Mouse (Mus musculus) heart, embryonic 10.5 days (tissue): Measurements from ENCODE around the gene Smurf2. TPM values are rescaled to one million over a fixed set of nuclear protein-coding genes. Genes with fewer than 3 reads are reported as not detected.

Experiments used
- DNase-seq: peaks from one replicate; pipeline ENCODE4 v3.0.0-alpha.2; 2017; ENCODE audit warnings: low spot score
- H3K27ac ChIP-seq: fragments of 300-500 bp; sonication (generic); 2 replicates; pipeline ENCODE4 v1.5.1; 2016; ENCODE audit warnings: mild to moderate bottlenecking
- H3K27me3 ChIP-seq: fragments of 300-500 bp; sonication (generic); 2 replicates; pipeline ENCODE4 v1.6.1; 2016; ENCODE audit warnings: mild to moderate bottlenecking; ENCODE audit not compliant: poor library complexity, insufficient read depth, severe bottlenecking
- H3K36me3 ChIP-seq: fragments of 300-500 bp; sonication (generic); 2 replicates; pipeline ENCODE4 v1.6.1; 2016; ENCODE audit warnings: mild to moderate bottlenecking, moderate library complexity
- H3K4me1 ChIP-seq: fragments of 300-500 bp; sonication (generic); 2 replicates; pipeline ENCODE4 v1.6.1; 2016; ENCODE audit warnings: mild to moderate bottlenecking
- H3K4me3 ChIP-seq: fragments of 300-500 bp; sonication (generic); 2 replicates; pipeline ENCODE4 v1.5.1; 2016; ENCODE audit warnings: mild to moderate bottlenecking, moderate library complexity
- H3K9me3 ChIP-seq: fragments of 300-500 bp; sonication (generic); 2 replicates; pipeline ENCODE4 v1.6.1; 2016; ENCODE audit warnings: mild to moderate bottlenecking, moderate library complexity
- WGBS: fragments of 180-500 bp; shearing (Covaris S2); methylation state at CpG from one replicate; pipeline ENCODE4 v1.1.7; 2016; 5-methylcytosine and 5-hydroxymethylcytosine counted together
- polyA plus RNA-seq: library from polyadenylated mRNA; unstranded; fragments of >200 nt; fragmentation: Nextera tagmentation; extraction: Ambion mirVana; gene quantifications from 2 replicates; pipeline ENCODE4 v1.2.1, GENCODE M21; 2016

The Smurf2 gene
- polyA plus RNA-seq, 1 experiment from 2014 or later: 11.4 TPM

GRCm38 (mm10) chr11:106883656-106884055 is 36.9 kb downstream of the Smurf2 start:
- Histone ChIP-seq H3K4me3 (no peak overlapping the region), H3K36me3 (no peaks in the 10 kb centered on the region), H3K9me3 (no peaks in the 10 kb centered on the region), H3K27me3 (no peaks in the 10 kb centered on the region), H3K27ac (no peak overlapping the region), H3K4me1 (peaks cover 13% of the 10 kb centered on the region)
- WGBS: 83% methylated on average over 1 of the region's 1 CpGs
- no peak for DNase-seq

GRCm38 (mm10) chr11:106872650-106873049 is 47.9 kb downstream of the Smurf2 start:
- Histone ChIP-seq H3K27me3 (no peaks in the 10 kb centered on the region), H3K36me3 (peaks cover 14% of the 10 kb centered on the region), H3K27ac (no peak overlapping the region), H3K9me3 (no peaks in the 10 kb centered on the region), H3K4me1 (peaks cover 4% of the 10 kb centered on the region; the same call in 1 of the 2 replicates), H3K4me3 (no peak overlapping the region)
- WGBS: 72% methylated on average over 6 of the region's 6 CpGs
- no peak for DNase-seq

DNA sequence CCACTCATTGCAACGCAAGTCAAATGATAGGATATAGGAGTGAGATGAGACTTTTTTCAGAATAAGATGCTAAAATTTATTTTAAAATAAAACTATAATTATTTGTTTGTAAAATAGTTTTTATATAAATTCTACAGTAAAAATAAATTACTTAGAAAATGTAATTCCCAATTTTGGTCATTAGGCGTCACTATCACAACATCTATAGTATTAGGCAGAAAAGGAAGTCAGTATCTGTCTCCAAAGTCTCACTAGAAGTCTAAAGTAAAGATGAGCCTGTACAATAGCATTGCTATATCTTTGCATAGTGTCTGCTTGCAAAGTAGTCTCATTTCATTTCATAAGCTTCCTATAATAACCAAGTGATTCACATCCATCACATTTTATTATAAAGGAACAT is 69.1 kb downstream of the Smurf2 start:
- no peak overlapping the region for H3K4me3 ChIP-seq
- H3K36me3 ChIP-seq: peaks cover 53% of the 10 kb centered on the region
- no peaks in the 10 kb centered on the region for H3K4me1 ChIP-seq
- H3K9me3 ChIP-seq: no peaks in the 10 kb centered on the region
- no peak for DNase-seq
- WGBS: 55% methylated on average over 2 of the region's 2 CpGs
- no peak overlapping the region for H3K27ac ChIP-seq
- H3K27me3 ChIP-seq: no peaks in the 10 kb centered on the region

- H3K36me3 ChIP-seq: peaks cover 57% of the 10 kb centered on the region
- no peaks in the 10 kb centered on the region for H3K27me3 ChIP-seq
- 93% methylated on average over 3 of the region's 3 CpGs for WGBS
Measured at GRCm38 (mm10) chr11:106842002-106842401, 78.5 kb downstream of the Smurf2 start.

GRCm38 (mm10) chr11:106828079-106828478 is 92.4 kb downstream of the Smurf2 start:
- 93% methylated on average over 7 of the region's 7 CpGs for WGBS
- Histone ChIP-seq H3K27me3 (no peaks in the 10 kb centered on the region), H3K36me3 (peaks cover 74% of the 10 kb centered on the region), H3K4me1 (peaks cover 5% of the 10 kb centered on the region; the same call in 1 of the 2 replicates), H3K27ac (no peak overlapping the region), H3K4me3 (no peak overlapping the region), H3K9me3 (no peaks in the 10 kb centered on the region)
- no peak for DNase-seq

More at GRCm38 (mm10) chr11:106842002-106842401, 78.5 kb downstream of the Smurf2 start:
- no peaks in the 10 kb centered on the region for H3K9me3 ChIP-seq
- H3K4me1 ChIP-seq: no peaks in the 10 kb centered on the region
- no peak overlapping the region for H3K27ac ChIP-seq
- no peak for DNase-seq
- no peak overlapping the region for H3K4me3 ChIP-seq

- no peak overlapping the region for H3K27ac ChIP-seq
- H3K4me3 ChIP-seq: no peak overlapping the region
- no peaks in the 10 kb centered on the region; the same call in 1 of the 2 replicates for H3K4me1 ChIP-seq
- peaks cover 75% of the 10 kb centered on the region for H3K36me3 ChIP-seq
- WGBS: 88% methylated on average over 10 of the region's 10 CpGs
- no peaks in the 10 kb centered on the region for H3K9me3 ChIP-seq
- no peaks in the 10 kb centered on the region for H3K27me3 ChIP-seq
- DNase-seq: no peak
Measured at GRCm38 (mm10) chr11:106824403-106824802, 96.1 kb downstream of the Smurf2 start.

DNA sequence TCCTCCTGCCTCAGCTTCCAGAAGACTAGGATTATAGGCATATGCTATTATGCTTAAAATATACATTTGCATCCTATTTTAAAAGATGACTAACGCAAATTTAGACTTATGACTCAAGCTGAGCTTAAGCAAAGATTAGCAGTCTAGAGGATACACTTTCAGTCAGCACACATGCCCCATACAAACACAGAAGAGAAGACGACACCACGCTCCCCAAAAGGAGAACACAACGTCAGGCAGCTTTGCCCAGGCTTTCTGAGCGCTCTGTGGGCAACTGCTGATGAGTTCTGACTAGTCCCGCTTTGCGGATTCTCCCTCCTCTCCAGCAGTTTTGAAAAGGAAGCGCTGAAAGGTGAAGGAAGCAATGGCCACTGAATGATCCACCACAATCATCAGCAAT is 96.8 kb downstream of the Smurf2 start:
- H3K9me3 ChIP-seq: no peaks in the 10 kb centered on the region
- H3K27ac ChIP-seq: no peak overlapping the region
- H3K4me3 ChIP-seq: no peak overlapping the region
- H3K4me1 ChIP-seq: no peaks in the 10 kb centered on the region; the same call in 1 of the 2 replicates
- no peak for DNase-seq
- H3K27me3 ChIP-seq: no peaks in the 10 kb centered on the region
- 92% methylated on average over 8 of the region's 8 CpGs for whole genome bisulfite sequencing
- H3K36me3 ChIP-seq: peaks cover 79% of the 10 kb centered on the region

- WGBS: 90% methylated on average over 5 of the region's 5 CpGs
- Histone ChIP-seq H3K27ac (no peak overlapping the region), H3K36me3 (peaks cover 79% of the 10 kb centered on the region)
Measured at GRCm38 (mm10) chr11:106822911-106823310, 97.6 kb downstream of the Smurf2 start.

DNA sequence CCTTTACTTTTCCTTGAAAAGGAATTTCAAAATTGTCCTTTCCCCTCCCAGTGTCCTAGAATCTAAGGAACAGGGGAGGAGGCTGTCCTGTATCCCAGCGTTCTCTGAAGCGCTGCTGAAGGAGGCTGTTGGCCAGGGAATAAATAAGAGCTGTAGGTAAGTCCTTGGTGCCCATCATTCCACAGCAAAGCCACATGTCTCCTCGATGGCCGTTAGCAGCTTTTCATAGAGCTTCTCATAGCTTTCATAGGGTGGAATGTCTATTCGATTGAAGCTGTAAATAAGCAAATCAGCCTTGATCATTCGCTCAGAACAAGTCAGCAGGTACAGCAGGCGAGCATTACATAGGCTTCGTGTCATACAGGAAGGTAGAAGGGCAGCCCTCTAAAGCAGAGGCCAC is 98.0 kb downstream of the Smurf2 start:
- 89% methylated on average over 8 of the region's 8 CpGs for WGBS
- Histone ChIP-seq H3K9me3 (no peaks in the 10 kb centered on the region), H3K4me1 (peaks cover 5% of the 10 kb centered on the region; the same call in 1 of the 2 replicates), H3K36me3 (peaks cover 78% of the 10 kb centered on the region), H3K27ac (no peak overlapping the region), H3K4me3 (no peak overlapping the region), H3K27me3 (no peaks in the 10 kb centered on the region)
- no peak for DNase-seq

More at GRCm38 (mm10) chr11:106822911-106823310, 97.6 kb downstream of the Smurf2 start:
- Histone ChIP-seq H3K4me1 (peaks cover 5% of the 10 kb centered on the region; the same call in 1 of the 2 replicates), H3K27me3 (no peaks in the 10 kb centered on the region), H3K4me3 (no peak overlapping the region), H3K9me3 (no peaks in the 10 kb centered on the region)
- no peak for DNase-seq

DNA sequence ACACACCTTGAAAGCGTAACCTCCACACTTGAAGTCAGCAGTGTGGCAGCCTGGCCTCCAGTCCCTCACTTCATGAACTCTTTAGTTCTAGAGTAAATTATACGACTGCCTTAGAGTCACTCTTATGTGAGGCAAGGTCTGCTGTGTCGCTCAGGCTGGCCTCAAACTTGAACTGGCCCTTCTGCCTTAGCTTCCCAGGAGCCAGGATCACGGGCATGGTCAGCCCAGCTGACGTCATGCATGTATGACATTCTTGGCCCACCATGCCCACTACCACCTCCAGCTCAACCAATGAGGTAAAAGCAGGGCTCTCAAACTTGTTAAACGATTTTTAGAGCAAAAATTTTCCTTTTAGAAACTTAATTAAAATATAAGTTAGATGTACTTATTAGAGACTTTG is 99.1 kb downstream of the Smurf2 start:
- peaks cover 79% of the 10 kb centered on the region for H3K36me3 ChIP-seq
- DNase-seq: no peak
- WGBS: 86% methylated on average over 6 of the region's 6 CpGs
- peaks cover 5% of the 10 kb centered on the region; the same call in 1 of the 2 replicates for H3K4me1 ChIP-seq
- no peaks in the 10 kb centered on the region for H3K9me3 ChIP-seq
- H3K27ac ChIP-seq: no peak overlapping the region
- H3K4me3 ChIP-seq: no peak overlapping the region
- H3K27me3 ChIP-seq: no peaks in the 10 kb centered on the region

GRCm38 (mm10) chr11:106820972-106821371 is 99.5 kb downstream of the Smurf2 start:
- WGBS: 71% methylated on average over 4 of the region's 4 CpGs
- Histone ChIP-seq H3K4me3 (no peak overlapping the region), H3K27ac (no peak overlapping the region), H3K9me3 (no peaks in the 10 kb centered on the region), H3K4me1 (peaks cover 5% of the 10 kb centered on the region; the same call in 1 of the 2 replicates), H3K36me3 (peaks cover 79% of the 10 kb centered on the region), H3K27me3 (no peaks in the 10 kb centered on the region)
- DNase-seq: no peak

GRCm38 (mm10) chr11:106820252-106820651 is 100.3 kb downstream of the Smurf2 start:
- Histone ChIP-seq H3K27ac (no peak overlapping the region), H3K27me3 (no peaks in the 10 kb centered on the region), H3K36me3 (peaks cover 79% of the 10 kb centered on the region), H3K9me3 (no peaks in the 10 kb centered on the region), H3K4me3 (no peak overlapping the region), H3K4me1 (peaks cover 5% of the 10 kb centered on the region; the same call in 1 of the 2 replicates)
- DNase-seq: no peak
- 92% methylated on average over 6 of the region's 6 CpGs for WGBS

DNA sequence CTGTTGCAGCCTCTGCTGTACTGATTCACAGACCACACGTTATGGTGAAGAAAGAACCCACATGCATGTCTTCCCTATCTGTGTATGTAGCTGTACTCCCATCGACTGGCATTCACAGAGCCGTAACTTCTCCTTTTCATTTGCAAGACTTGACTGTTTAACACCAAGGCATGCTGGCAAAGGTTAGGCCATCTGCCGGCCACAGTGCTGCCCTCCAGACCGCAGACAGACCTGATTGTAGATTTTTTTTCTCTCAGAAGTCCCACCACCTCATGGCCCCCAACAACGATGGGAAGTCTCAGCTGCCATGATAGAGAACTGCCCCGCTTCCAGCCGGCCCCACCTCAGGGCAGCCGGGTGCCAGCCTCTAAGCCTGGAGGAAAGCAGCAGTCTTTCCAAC is 100.9 kb downstream of the Smurf2 start:
- 81% methylated on average over 9 of the region's 9 CpGs for WGBS
- H3K27ac ChIP-seq: no peak overlapping the region
- no peaks in the 10 kb centered on the region for H3K9me3 ChIP-seq
- H3K4me1 ChIP-seq: peaks cover 11% of the 10 kb centered on the region
- H3K4me3 ChIP-seq: no peak overlapping the region
- peaks cover 82% of the 10 kb centered on the region for H3K36me3 ChIP-seq
- no peaks in the 10 kb centered on the region for H3K27me3 ChIP-seq
- DNase-seq: no peak

DNA sequence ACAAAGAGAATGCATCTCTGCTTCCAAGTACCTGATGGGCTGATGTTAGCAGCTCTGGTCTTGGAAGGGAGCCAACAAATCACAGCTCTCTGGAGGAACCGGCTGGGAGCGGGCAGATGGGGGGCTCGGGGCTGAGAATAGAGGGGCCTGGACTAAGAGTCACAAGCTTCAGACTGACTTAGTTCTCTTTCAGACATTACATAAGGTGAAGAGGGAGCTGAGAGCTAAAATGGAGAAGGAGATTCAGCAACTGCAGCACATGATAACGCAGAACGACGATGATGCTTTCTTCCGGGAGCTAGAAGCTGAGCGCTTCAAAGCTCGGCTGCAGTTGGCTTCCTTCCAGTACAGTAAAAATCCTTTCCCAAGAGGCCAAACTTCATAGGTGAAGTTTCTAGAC is 102.2 kb downstream of the Smurf2 start:
- Histone ChIP-seq H3K27me3 (no peaks in the 10 kb centered on the region), H3K36me3 (peaks cover 85% of the 10 kb centered on the region), H3K27ac (no peak overlapping the region), H3K9me3 (no peaks in the 10 kb centered on the region), H3K4me3 (no peak overlapping the region), H3K4me1 (peaks cover 13% of the 10 kb centered on the region)
- WGBS: 63% methylated on average over 9 of the region's 9 CpGs
- no peak for DNase-seq
